Mouse (Mus musculus): ENCODE results near the gene Sirpb1a. TPM values are rescaled to one million over a fixed set of nuclear protein-coding genes. Genes with fewer than 3 reads are reported as not detected.

The Sirpb1a gene
- 0.11 TPM in 1 of 2 replicates, not detected in the other for polyA plus RNA-seq (2012)

DNA sequence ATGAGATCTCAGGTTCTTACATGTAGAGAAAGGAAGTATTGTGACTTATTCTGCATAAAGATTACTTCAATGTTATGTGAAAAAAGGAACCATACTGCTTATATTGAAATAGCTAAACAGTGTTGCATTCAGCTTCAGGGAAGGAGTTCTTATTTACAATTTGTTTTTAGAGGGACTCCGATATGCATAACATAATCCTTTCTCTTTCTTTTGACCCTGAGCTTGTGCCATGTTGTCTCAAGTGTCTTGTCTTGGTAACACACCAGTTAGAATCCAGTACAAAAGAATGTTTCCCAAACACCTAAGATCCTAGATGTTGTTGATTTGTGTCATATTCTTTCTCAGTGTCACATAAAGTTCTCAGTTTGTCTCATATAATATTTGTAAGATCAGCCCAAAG lies at the start of gene Sirpb1a:
Gene Sirpb1a (minus strand): TSS at position 74 of the 400 bp plus-strand sequence.

DNA sequence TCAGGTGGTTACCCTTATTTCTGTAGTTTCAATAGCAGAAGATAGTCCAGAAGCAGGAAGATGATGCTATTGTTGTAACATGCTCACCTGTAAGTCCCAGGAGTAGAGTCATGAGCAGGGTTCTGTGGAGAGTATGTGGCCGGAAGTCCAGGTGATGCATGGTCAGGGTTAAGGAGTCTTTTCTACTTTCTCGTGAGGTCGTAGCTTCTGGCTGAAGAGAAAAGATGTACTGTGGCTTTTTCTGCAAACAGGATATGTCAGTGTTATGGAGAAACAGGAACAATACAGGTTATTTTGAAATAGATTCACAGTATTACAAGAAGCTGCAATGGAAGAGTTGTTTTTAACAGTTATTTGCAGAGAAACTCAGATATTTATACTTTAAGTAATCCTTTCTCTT lies 94.3 kb downstream of the Sirpb1a start, which contains the start of gene Gm9733:
Gene Gm9733 (minus strand): TSS at position 240 of the 400 bp plus-strand sequence.

Other genes starting within 250 kb of the Sirpb1a start
- gene Gm9733, start 94.2 kb downstream of the Sirpb1a start, polyA plus RNA-seq (2012) = 0.16 TPM in 1 of 2 replicates, not detected in the other
- not detected in 2 replicates for gene Sirpb1b, start 148.5 kb upstream of the Sirpb1a start, polyA plus RNA-seq (2012)